Mouse (Mus musculus): ENCODE results near the gene Mef2d. TPM values are rescaled to one million over a fixed set of nuclear protein-coding genes. Genes with fewer than 3 reads are reported as not detected.
A peak's percentile ranks its signal among the peaks of the same experiment; 100 is the strongest.

The Mef2d gene
- total RNA-seq, 2 experiments from 2014 or later, result 173 to 184 TPM

- DNase-seq, result peak; percentile 70
- no peak overlapping the region for H3K27ac ChIP-seq
- TF ChIP-seq CTCF (IDR thresholded peaks at IDR 0.05), result peak; percentile 24; the same call in 1 of the 2 replicates
- no peak overlapping the region for H3K4me3 ChIP-seq
- intact Hi-C loops (cut with DNase I), result no loop called here
Observed at GRCm38 (mm10) chr3:88220842-88221241, 78.7 kb downstream of the Mef2d start.

Small RNA genes within 50 kb of the gene (microRNA-seq; reads per million reads assigned to microRNA genes)
- gene Gm25641 (not detected), gene Mir3093 (not detected), gene Mir9-1 (not detected)

Other genes with a start within 250 kb of the Mef2d start
- 100 to 1,000 TPM; 212 to 228 TPM for gene Hdgf, start 236.1 kb upstream of the Mef2d start, total RNA-seq (2021)
- gene Mrpl24, start 222.9 kb upstream of the Mef2d start, total RNA-seq (2021), result 10 to 100 TPM; 44.1 to 50.2 TPM
- gene Isg20l2, start 212.1 kb upstream of the Mef2d start, total RNA-seq (2021), result 1 to 10 TPM; 7.6 to 8.1 TPM
- 1 to 10 TPM; 4.7 to 5.0 TPM for gene Rrnad1, start 211.7 kb upstream of the Mef2d start, total RNA-seq (2021)
- gene Crabp2, start 193.7 kb upstream of the Mef2d start, total RNA-seq (2021), result under 1 TPM in 1 of 2 experiments, not detected in 1; 0.42 TPM
- 10 to 100 TPM in 1 of 2 experiments, 1 to 10 TPM in 1; 9.1 to 17.2 TPM for gene Nes, start 171.3 kb upstream of the Mef2d start, total RNA-seq (2021)
- not detected for gene Bcan, start 142.1 kb upstream of the Mef2d start, total RNA-seq (2021)
- not detected for gene Hapln2, start 114.8 kb upstream of the Mef2d start, total RNA-seq (2021)
- gene Gpatch4, start 99.3 kb upstream of the Mef2d start, total RNA-seq (2021), result 10 to 100 TPM; 17.9 to 19.6 TPM
- gene Naxe, start 83.9 kb upstream of the Mef2d start, total RNA-seq (2021), result 10 to 100 TPM; 37.9 to 52.0 TPM
- gene Ttc24, start 64.1 kb upstream of the Mef2d start, total RNA-seq (2021), result not detected
- under 1 TPM; 0.15 to 0.20 TPM for gene Iqgap3, start 60.4 kb upstream of the Mef2d start, total RNA-seq (2021)
- gene Rhbg, start 112.3 kb downstream of the Mef2d start, total RNA-seq (2021), result not detected
- under 1 TPM; 0.74 to 0.95 TPM for gene Gm38392, start 144.8 kb downstream of the Mef2d start, total RNA-seq (2021)
- gene Tsacc, start 154.6 kb downstream of the Mef2d start, total RNA-seq (2021), result 1 to 10 TPM; 5.4 to 7.3 TPM
- 100 to 1,000 TPM in 1 of 2 experiments, 10 to 100 TPM in 1; 96.7 to 119 TPM for gene Cct3, start 154.7 kb downstream of the Mef2d start, total RNA-seq (2021)
- gene Glmp, start 182.7 kb downstream of the Mef2d start, total RNA-seq (2021), result 10 to 100 TPM; 39.0 to 39.8 TPM
- 1 to 10 TPM; 2.0 to 2.1 TPM for gene Tmem79, start 193.8 kb downstream of the Mef2d start, total RNA-seq (2021)
- gene Smg5, start 193.9 kb downstream of the Mef2d start, total RNA-seq (2021), result 10 to 100 TPM; 38.1 to 48.2 TPM
- gene Paqr6, start 222.2 kb downstream of the Mef2d start, total RNA-seq (2021), result under 1 TPM; 0.15 to 0.56 TPM
- not detected for gene Bglap3, start 230.4 kb downstream of the Mef2d start, total RNA-seq (2021)
- not detected for gene Bglap2, start 236.3 kb downstream of the Mef2d start, total RNA-seq (2021)
- not detected for gene Bglap, start 242.1 kb downstream of the Mef2d start, total RNA-seq (2021)